Mouse (Mus musculus): ENCODE measurements around the gene Tbxa2r. TPM values are rescaled to one million over a fixed set of nuclear protein-coding genes. Genes with fewer than 3 reads are reported as not detected.
A peak's percentile ranks its signal among the peaks of the same experiment; 100 is the strongest.

The Tbxa2r gene
- total RNA-seq, 2 experiments from 2014 or later, result 0.87 to 0.99 TPM

- intact Hi-C loops (cut with DNase I), result no loop called here
Observed at GRCm38 (mm10) chr10:81340551-81341332, 12.2 kb downstream of the Tbxa2r start.

GRCm38 (mm10) chr10:81341333-81341949 is 12.9 kb downstream of the Tbxa2r start:
- intact Hi-C loops (cut with DNase I), result no loop called here
- DNase-seq, result peak; percentile 62 to 67

More at GRCm38 (mm10) chr10:81340551-81341332, 12.2 kb downstream of the Tbxa2r start:
- DNase-seq, result no peak

GRCm38 (mm10) chr10:81342686-81343505 is 14.4 kb downstream of the Tbxa2r start, which contains the start of gene Gipc3:
Gipc3 (minus strand) TSS chr10:81343266.
- intact Hi-C loops (cut with DNase I), result no loop called here
- DNase-seq, result no peak

GRCm38 (mm10) chr10:81344421-81345161 is 16.1 kb downstream of the Tbxa2r start:
- DNase-seq, result no peak
- intact Hi-C loops (cut with DNase I), result no loop called here

- no peak for DNase-seq
- intact Hi-C loops (cut with DNase I), result no loop called here
Observed at GRCm38 (mm10) chr10:81345162-81345534, 16.6 kb downstream of the Tbxa2r start.

- no peak for DNase-seq
- intact Hi-C loops (cut with DNase I), result loop anchor here (2.0 kb wide), 1 partner anchor 58 kb away; no protein-coding TSS in a partner anchor
Observed at GRCm38 (mm10) chr10:81346453-81347067, 18.0 kb downstream of the Tbxa2r start.

- intact Hi-C loops (cut with DNase I), result no loop called here
- no peak for DNase-seq
Observed at GRCm38 (mm10) chr10:81349146-81349545, 20.6 kb downstream of the Tbxa2r start.

- intact Hi-C loops (cut with DNase I), result no loop called here
- DNase-seq, result no peak
Observed at GRCm38 (mm10) chr10:81349961-81350350, 21.4 kb downstream of the Tbxa2r start.

- intact Hi-C loops (cut with DNase I), result no loop called here
- peak; percentile 96 to 100 for DNase-seq
Observed at GRCm38 (mm10) chr10:81350351-81351063, 22.0 kb downstream of the Tbxa2r start, which contains the start of gene Hmg20b. Hmg20b (minus strand) TSS chr10:81350480.

- DNase-seq, result no peak
- intact Hi-C loops (cut with DNase I), result no loop called here
Observed at GRCm38 (mm10) chr10:81351678-81352291, 23.3 kb downstream of the Tbxa2r start.

GRCm38 (mm10) chr10:81354738-81355477 is 26.4 kb downstream of the Tbxa2r start:
- DNase-seq, result no peak
- intact Hi-C loops (cut with DNase I), result no loop called here

- intact Hi-C loops (cut with DNase I), result no loop called here
- DNase-seq, result no peak
Observed at GRCm38 (mm10) chr10:81355533-81355932, 27.0 kb downstream of the Tbxa2r start.

- DNase-seq, result no peak
- intact Hi-C loops (cut with DNase I), result no loop called here
Observed at GRCm38 (mm10) chr10:81356352-81356990, 27.9 kb downstream of the Tbxa2r start.

GRCm38 (mm10) chr10:81356991-81357844 is 28.7 kb downstream of the Tbxa2r start, which contains the start of gene Mfsd12:
Mfsd12 (plus strand) TSS chr10:81357491.
- intact Hi-C loops (cut with DNase I), result no loop called here
- DNase-seq, result peak; percentile 85 to 90

GRCm38 (mm10) chr10:81358209-81358608 is 29.7 kb downstream of the Tbxa2r start:
- intact Hi-C loops (cut with DNase I), result no loop called here
- DNase-seq, result no peak

GRCm38 (mm10) chr10:81358841-81359240 is 30.3 kb downstream of the Tbxa2r start:
- intact Hi-C loops (cut with DNase I), result no loop called here
- DNase-seq, result no peak

GRCm38 (mm10) chr10:81360721-81361120 is 32.2 kb downstream of the Tbxa2r start:
- DNase-seq, result no peak
- intact Hi-C loops (cut with DNase I), result no loop called here

Data from gastrocnemius, postnatal 36 days (tissue).